Mouse (Mus musculus) limb, embryonic 14.5 days (tissue): ENCODE measurements around the gene Midn. TPM values are rescaled to one million over a fixed set of nuclear protein-coding genes. Genes with fewer than 3 reads are reported as not detected.

ENCODE experiments used
- ATAC-seq: fragments of 200-750 bp; cut with Nextera tagmentation; 2 replicates; pipeline ENCODE4 v1.8.0; 2017; ENCODE audit warnings: low read depth, moderate number of reproducible peaks, moderate TSS enrichment; ENCODE audit not compliant: low FRiP score
- DNase-seq: peaks from one replicate; pipeline ENCODE4 v3.0.0-alpha.2; 2015; ENCODE audit warnings: low spot score
- H3K27ac ChIP-seq: fragments of 300-500 bp; sonication (generic); replicated peaks from 2 replicates; pipeline ENCODE4 v1.5.1; 2014; ENCODE audit warnings: low read depth, mild to moderate bottlenecking, low read length, moderate library complexity, mixed read lengths
- H3K27me3 ChIP-seq: fragments of 300-500 bp; sonication (generic); 2 replicates; pipeline ENCODE4 v1.6.1; 2014; ENCODE audit warnings: low read length, mixed read lengths; ENCODE audit not compliant: control insufficient read depth, insufficient read depth
- H3K36me3 ChIP-seq: fragments of 300-500 bp; sonication (generic); 2 replicates; pipeline ENCODE4 v1.6.1; 2014; ENCODE audit warnings: mild to moderate bottlenecking, low read length, moderate library complexity, mixed read lengths; ENCODE audit not compliant: control insufficient read depth, insufficient read depth
- H3K4me1 ChIP-seq: fragments of 300-500 bp; sonication (generic); 2 replicates; pipeline ENCODE4 v1.6.1; 2014; ENCODE audit warnings: antibody characterized with exemption, low read length, mixed read lengths; ENCODE audit not compliant: control insufficient read depth, insufficient read depth
- H3K4me2 ChIP-seq: fragments of 300-500 bp; sonication (generic); replicated peaks from 2 replicates; pipeline ENCODE4 v1.6.1; 2014; ENCODE audit warnings: low read depth, mild to moderate bottlenecking, low read length, moderate library complexity; ENCODE audit not compliant: severe bottlenecking
- H3K4me3 ChIP-seq: fragments of 300-500 bp; sonication (generic); replicated peaks from 2 replicates; pipeline ENCODE4 v1.5.1; 2014; ENCODE audit warnings: low read length
- H3K9ac ChIP-seq: fragments of 300-500 bp; sonication (generic); 2 replicates; pipeline ENCODE4 v1.6.1; 2014; ENCODE audit warnings: mild to moderate bottlenecking, low read depth, low read length, moderate library complexity; ENCODE audit not compliant: severe bottlenecking
- H3K9me3 ChIP-seq: fragments of 300-500 bp; sonication (generic); 2 replicates; pipeline ENCODE4 v1.6.1; 2016; ENCODE audit warnings: low read length; ENCODE audit not compliant: control insufficient read depth
- POLR2A ChIP-seq: fragments of 200-500 bp; IDR thresholded peaks from 2 replicates; pipeline ENCODE4 v1.8.0; 2012; ENCODE audit warnings: inconsistent platforms, mild to moderate bottlenecking, moderate library complexity, borderline replicate concordance; ENCODE audit not compliant: insufficient read depth, insufficient read length; ENCODE audit errors: extremely low read depth
- WGBS: fragments of 180-500 bp; shearing (Covaris S2); extraction: QIAGEN DNeasy Blood & Tissue Kit; methylation state at CpG from one replicate; pipeline ENCODE4 v1.1.7; 2014; 5-methylcytosine and 5-hydroxymethylcytosine counted together
- polyA plus RNA-seq, 2 experiments: library from polyadenylated mRNA; depleted of rRNA in 1 of 2; stranded (reverse) in 1 of 2; unstranded in 1 of 2; fragments of >200 nt; fragmentation: Nextera tagmentation in 1 of 2; extraction: Ambion mirVana in 1 of 2; gene quantifications; 2 replicates each; pipeline versions ENCODE4 v1.2.1 to v1.2.3; 2012 to 2014

The Midn gene
- polyA plus RNA-seq, 2 experiments, result 33.4 to 108 TPM

- ATAC-seq, result no peak
- no peak for TF ChIP-seq POLR2A
Measured at GRCm38 (mm10) chr10:80207201-80207600, 59.1 kb downstream of the Midn start.

DNA sequence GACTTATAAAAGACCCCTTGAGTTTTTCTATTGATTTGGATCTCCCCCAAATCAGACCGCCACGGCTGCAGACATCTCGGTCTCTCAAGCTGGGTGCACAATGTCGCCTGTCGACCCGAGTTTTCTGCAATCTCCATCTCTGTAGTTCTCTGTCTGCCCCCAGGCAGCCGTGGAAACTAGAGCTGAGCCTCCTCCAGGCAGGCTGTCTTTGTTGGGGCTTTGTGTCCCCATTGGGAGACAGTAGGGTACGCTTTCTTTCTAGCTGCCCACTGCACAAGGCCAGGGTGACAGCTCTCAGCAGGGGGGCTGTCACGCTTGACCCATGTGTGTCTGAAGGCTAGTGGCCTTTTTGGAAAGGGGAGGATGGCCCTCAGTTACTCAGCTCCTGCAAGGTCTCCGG lies 59.6 kb downstream of the Midn start:
- H3K9ac ChIP-seq, result no peak overlapping the region
- no peak overlapping the region for H3K4me2 ChIP-seq
- no peak for ATAC-seq
- H3K27me3 ChIP-seq, result no peaks in the 10 kb centered on the region
- H3K36me3 ChIP-seq, result no peaks in the 10 kb centered on the region
- no peak for DNase-seq
- no peak overlapping the region for H3K4me3 ChIP-seq
- no peaks in the 10 kb centered on the region for H3K4me1 ChIP-seq
- WGBS, result 73% methylated on average over 10 of the region's 10 CpGs
- H3K9me3 ChIP-seq, result no peaks in the 10 kb centered on the region
- no peak overlapping the region for H3K27ac ChIP-seq
- no peak for TF ChIP-seq POLR2A

More at GRCm38 (mm10) chr10:80207201-80207600, 59.1 kb downstream of the Midn start:
- H3K27me3 ChIP-seq, result no peaks in the 10 kb centered on the region
- H3K9ac ChIP-seq, result no peak overlapping the region
- H3K9me3 ChIP-seq, result no peaks in the 10 kb centered on the region
- no peak for DNase-seq
- H3K4me2 ChIP-seq, result no peak overlapping the region
- no peak overlapping the region for H3K4me3 ChIP-seq
- no peak overlapping the region for H3K27ac ChIP-seq
- 55% methylated on average over 1 of the region's 1 CpGs for whole genome bisulfite sequencing
- H3K36me3 ChIP-seq, result no peaks in the 10 kb centered on the region
- H3K4me1 ChIP-seq, result no peaks in the 10 kb centered on the region

Other genes starting within 250 kb of the Midn start
Only the 30 nearest of the 32 such genes appear.
- gene Gm26602, start 237.4 kb upstream of the Midn start, polyA plus RNA-seq (2012; rRNA removed), result not detected in 2 replicates
- gene Gm26602, start 237.4 kb upstream of the Midn start, polyA plus RNA-seq (2014; fragmentation: Nextera tagmentation; extraction: Ambion mirVana), result 6.6 TPM in 1 of 2 replicates, not detected in the other
- gene Kiss1r, start 231.3 kb upstream of the Midn start, polyA plus RNA-seq (2012; rRNA removed), result 2.5 and 2.8 TPM in 2 replicates
- gene Kiss1r, start 231.3 kb upstream of the Midn start, polyA plus RNA-seq (2014; fragmentation: Nextera tagmentation; extraction: Ambion mirVana), result 0.17 and 0.26 TPM in 2 replicates
- 158 and 219 TPM in 2 replicates for gene R3hdm4, start 227.1 kb upstream of the Midn start, polyA plus RNA-seq (2012; rRNA removed)
- gene R3hdm4, start 227.1 kb upstream of the Midn start, polyA plus RNA-seq (2014; fragmentation: Nextera tagmentation; extraction: Ambion mirVana), result 141 and 152 TPM in 2 replicates
- 8.6 and 12.6 TPM in 2 replicates for gene Arid3a, start 221.2 kb upstream of the Midn start, polyA plus RNA-seq (2012; rRNA removed)
- 4.8 and 5.0 TPM in 2 replicates for gene Arid3a, start 221.2 kb upstream of the Midn start, polyA plus RNA-seq (2014; fragmentation: Nextera tagmentation; extraction: Ambion mirVana)
- 58.7 and 78.5 TPM in 2 replicates for gene Wdr18, start 188.1 kb upstream of the Midn start, polyA plus RNA-seq (2012; rRNA removed)
- 99.8 and 106 TPM in 2 replicates for gene Wdr18, start 188.1 kb upstream of the Midn start, polyA plus RNA-seq (2014; fragmentation: Nextera tagmentation; extraction: Ambion mirVana)
- 0.72 and 0.76 TPM in 2 replicates for gene Grin3b, start 177.6 kb upstream of the Midn start, polyA plus RNA-seq (2012; rRNA removed)
- gene Grin3b, start 177.6 kb upstream of the Midn start, polyA plus RNA-seq (2014; fragmentation: Nextera tagmentation; extraction: Ambion mirVana), result 0.23 and 0.55 TPM in 2 replicates
- 260 and 379 TPM in 2 replicates for gene Tmem259, start 163.9 kb upstream of the Midn start, polyA plus RNA-seq (2012; rRNA removed)
- gene Tmem259, start 163.9 kb upstream of the Midn start, polyA plus RNA-seq (2014; fragmentation: Nextera tagmentation; extraction: Ambion mirVana), result 24.5 and 25.2 TPM in 2 replicates
- gene Cnn2, start 159.7 kb upstream of the Midn start, polyA plus RNA-seq (2012; rRNA removed), result 133 and 173 TPM in 2 replicates
- gene Cnn2, start 159.7 kb upstream of the Midn start, polyA plus RNA-seq (2014; fragmentation: Nextera tagmentation; extraction: Ambion mirVana), result 273 and 290 TPM in 2 replicates
- gene Abca7, start 151.8 kb upstream of the Midn start, polyA plus RNA-seq (2012; rRNA removed), result 6.2 and 8.0 TPM in 2 replicates
- gene Abca7, start 151.8 kb upstream of the Midn start, polyA plus RNA-seq (2014; fragmentation: Nextera tagmentation; extraction: Ambion mirVana), result 2.2 and 2.4 TPM in 2 replicates
- 12.8 and 14.4 TPM in 2 replicates for gene Arhgap45, start 131.6 kb upstream of the Midn start, polyA plus RNA-seq (2012; rRNA removed)
- 3.4 and 5.7 TPM in 2 replicates for gene Arhgap45, start 131.6 kb upstream of the Midn start, polyA plus RNA-seq (2014; fragmentation: Nextera tagmentation; extraction: Ambion mirVana)
- 287 and 350 TPM in 2 replicates for gene Polr2e, start 108.5 kb upstream of the Midn start, polyA plus RNA-seq (2012; rRNA removed)
- gene Polr2e, start 108.5 kb upstream of the Midn start, polyA plus RNA-seq (2014; fragmentation: Nextera tagmentation; extraction: Ambion mirVana), result 247 and 248 TPM in 2 replicates
- 372 and 379 TPM in 2 replicates for gene Gpx4, start 101.1 kb upstream of the Midn start, polyA plus RNA-seq (2012; rRNA removed)
- gene Gpx4, start 101.1 kb upstream of the Midn start, polyA plus RNA-seq (2014; fragmentation: Nextera tagmentation; extraction: Ambion mirVana), result 466 and 493 TPM in 2 replicates
- gene Sbno2, start 42.7 kb upstream of the Midn start, polyA plus RNA-seq (2012; rRNA removed), result 24.9 and 29.5 TPM in 2 replicates
- gene Sbno2, start 42.7 kb upstream of the Midn start, polyA plus RNA-seq (2014; fragmentation: Nextera tagmentation; extraction: Ambion mirVana), result 15.3 and 16.8 TPM in 2 replicates
- gene Stk11, start 32.5 kb upstream of the Midn start, polyA plus RNA-seq (2012; rRNA removed), result 133 and 147 TPM in 2 replicates
- 30.1 and 32.4 TPM in 2 replicates for gene Stk11, start 32.5 kb upstream of the Midn start, polyA plus RNA-seq (2014; fragmentation: Nextera tagmentation; extraction: Ambion mirVana)
- 449 and 577 TPM in 2 replicates for gene Atp5d, start 9.6 kb upstream of the Midn start, polyA plus RNA-seq (2012; rRNA removed)
- gene Atp5d, start 9.6 kb upstream of the Midn start, polyA plus RNA-seq (2014; fragmentation: Nextera tagmentation; extraction: Ambion mirVana), result 477 TPM in 2 replicates
- gene Cbarp, start 7.4 kb upstream of the Midn start, polyA plus RNA-seq (2012; rRNA removed), result 28.9 and 36.0 TPM in 2 replicates
- gene Cbarp, start 7.4 kb upstream of the Midn start, polyA plus RNA-seq (2014; fragmentation: Nextera tagmentation; extraction: Ambion mirVana), result 7.5 and 9.3 TPM in 2 replicates
- gene Cirbp, start 17.7 kb downstream of the Midn start, polyA plus RNA-seq (2012; rRNA removed), result 286 and 289 TPM in 2 replicates
- gene Cirbp, start 17.7 kb downstream of the Midn start, polyA plus RNA-seq (2014; fragmentation: Nextera tagmentation; extraction: Ambion mirVana), result 101 and 106 TPM in 2 replicates
- gene 1600002K03Rik, start 24.7 kb downstream of the Midn start, polyA plus RNA-seq (2012; rRNA removed), result 10.9 and 15.5 TPM in 2 replicates
- gene 1600002K03Rik, start 24.7 kb downstream of the Midn start, polyA plus RNA-seq (2014; fragmentation: Nextera tagmentation; extraction: Ambion mirVana), result 8.5 and 12.8 TPM in 2 replicates
- gene Efna2, start 31.2 kb downstream of the Midn start, polyA plus RNA-seq (2012; rRNA removed), result 41.7 and 67.7 TPM in 2 replicates
- 31.5 and 38.6 TPM in 2 replicates for gene Efna2, start 31.2 kb downstream of the Midn start, polyA plus RNA-seq (2014; fragmentation: Nextera tagmentation; extraction: Ambion mirVana)
- gene Mum1, start 78.2 kb downstream of the Midn start, polyA plus RNA-seq (2012; rRNA removed), result 91.5 and 93.4 TPM in 2 replicates
- gene Mum1, start 78.2 kb downstream of the Midn start, polyA plus RNA-seq (2014; fragmentation: Nextera tagmentation; extraction: Ambion mirVana), result 50.1 and 57.3 TPM in 2 replicates
- 338 and 449 TPM in 2 replicates for gene Ndufs7, start 100.8 kb downstream of the Midn start, polyA plus RNA-seq (2012; rRNA removed)
- gene Ndufs7, start 100.8 kb downstream of the Midn start, polyA plus RNA-seq (2014; fragmentation: Nextera tagmentation; extraction: Ambion mirVana), result 349 and 366 TPM in 2 replicates
- gene Gamt, start 112.7 kb downstream of the Midn start, polyA plus RNA-seq (2012; rRNA removed), result 74.1 and 80.5 TPM in 2 replicates
- gene Gamt, start 112.7 kb downstream of the Midn start, polyA plus RNA-seq (2014; fragmentation: Nextera tagmentation; extraction: Ambion mirVana), result 75.7 and 90.8 TPM in 2 replicates
- gene Dazap1, start 113.2 kb downstream of the Midn start, polyA plus RNA-seq (2012; rRNA removed), result 243 and 272 TPM in 2 replicates
- 46.1 and 50.7 TPM in 2 replicates for gene Dazap1, start 113.2 kb downstream of the Midn start, polyA plus RNA-seq (2014; fragmentation: Nextera tagmentation; extraction: Ambion mirVana)
- 3,060 and 3,829 TPM in 2 replicates for gene Rps15, start 144.2 kb downstream of the Midn start, polyA plus RNA-seq (2012; rRNA removed)
- 1,091 and 1,173 TPM in 2 replicates for gene Rps15, start 144.2 kb downstream of the Midn start, polyA plus RNA-seq (2014; fragmentation: Nextera tagmentation; extraction: Ambion mirVana)
- gene Apc2, start 147.7 kb downstream of the Midn start, polyA plus RNA-seq (2012; rRNA removed), result 2.5 and 3.3 TPM in 2 replicates
- gene Apc2, start 147.7 kb downstream of the Midn start, polyA plus RNA-seq (2014; fragmentation: Nextera tagmentation; extraction: Ambion mirVana), result 1.5 and 1.8 TPM in 2 replicates
- gene 2310011J03Rik, start 172.3 kb downstream of the Midn start, polyA plus RNA-seq (2012; rRNA removed), result 45.1 and 46.7 TPM in 2 replicates
- gene 2310011J03Rik, start 172.3 kb downstream of the Midn start, polyA plus RNA-seq (2014; fragmentation: Nextera tagmentation; extraction: Ambion mirVana), result 45.1 and 46.1 TPM in 2 replicates
- gene Pcsk4, start 181.2 kb downstream of the Midn start, polyA plus RNA-seq (2012; rRNA removed), result 7.8 and 10.7 TPM in 2 replicates
- 4.2 and 5.9 TPM in 2 replicates for gene Pcsk4, start 181.2 kb downstream of the Midn start, polyA plus RNA-seq (2014; fragmentation: Nextera tagmentation; extraction: Ambion mirVana)
- 3.9 TPM in 2 replicates for gene Reep6, start 181.7 kb downstream of the Midn start, polyA plus RNA-seq (2012; rRNA removed)
- 9.9 and 10.5 TPM in 2 replicates for gene Reep6, start 181.7 kb downstream of the Midn start, polyA plus RNA-seq (2014; fragmentation: Nextera tagmentation; extraction: Ambion mirVana)
- gene Adamtsl5, start 200.1 kb downstream of the Midn start, polyA plus RNA-seq (2012; rRNA removed), result 16.5 and 21.9 TPM in 2 replicates
- 6.5 and 6.7 TPM in 2 replicates for gene Adamtsl5, start 200.1 kb downstream of the Midn start, polyA plus RNA-seq (2014; fragmentation: Nextera tagmentation; extraction: Ambion mirVana)
- 1.8 and 1.9 TPM in 2 replicates for gene Plk5, start 208.2 kb downstream of the Midn start, polyA plus RNA-seq (2012; rRNA removed)
- 0.48 and 0.88 TPM in 2 replicates for gene Plk5, start 208.2 kb downstream of the Midn start, polyA plus RNA-seq (2014; fragmentation: Nextera tagmentation; extraction: Ambion mirVana)